Mouse (Mus musculus): Measurements from ENCODE around the gene Rbm5.

GRCm38 (mm10) chr9:107744061-107744460 is 26.7 kb downstream of the Rbm5 start:
- TF ChIP-seq CTCF (IDR thresholded peaks at IDR 0.05; ENCODE audit: extremely low read depth, insufficient read depth, low read length) (no peak), POLR2A (IDR thresholded peaks at IDR 0.05; ENCODE audit: extremely low read depth, insufficient read depth, low read length) (no peak)

All from cortical plate, adult 2 months (tissue).